Mouse (Mus musculus): ENCODE data around the gene Lrsam1. TPM values are rescaled to one million over a fixed set of nuclear protein-coding genes. Genes with fewer than 3 reads are reported as not detected.

Gene Lrsam1
- total RNA-seq, 2 experiments from 2014 or later = 9.1 to 9.4 TPM

- intact Hi-C loops (cut with DNase I) = no loop called here
Observed at GRCm38 (mm10) chr2:32876490-32877302, 84.7 kb downstream of the Lrsam1 start.

GRCm38 (mm10) chr2:32875675-32876489 lies 85.5 kb downstream of the Lrsam1 start, which contains the start of gene Fam129b:
Gene Fam129b, plus strand, starts transcription at chr2:32876114.
- intact Hi-C loops (cut with DNase I) = no loop called here
- peak; percentile 79 to 85 for DNase-seq

More at GRCm38 (mm10) chr2:32876490-32877302, 84.7 kb downstream of the Lrsam1 start:
- peak in 1 of 2 experiments; percentile 24 for DNase-seq

Other genes with a start within 250 kb of the Lrsam1 start
- 10 to 100 TPM; 18.1 to 21.0 TPM for gene Cdk9, start 248.5 kb downstream of the Lrsam1 start, total RNA-seq (2021)
- 1 to 10 TPM; 6.4 to 7.0 TPM for gene Sh2d3c, start 240.6 kb downstream of the Lrsam1 start, total RNA-seq (2021)
- gene 6330409D20Rik, start 220.6 kb downstream of the Lrsam1 start, total RNA-seq (2021) = not detected
- 1 to 10 TPM; 3.9 to 5.1 TPM for gene Tor2a, start 204.4 kb downstream of the Lrsam1 start, total RNA-seq (2021)
- gene Ttc16, start 186.0 kb downstream of the Lrsam1 start, total RNA-seq (2021) = not detected
- 1 to 10 TPM; 2.0 to 2.1 TPM for gene Ptrh1, start 185.8 kb downstream of the Lrsam1 start, total RNA-seq (2021)
- not detected for gene Cfap157, start 177.2 kb downstream of the Lrsam1 start, total RNA-seq (2021)
- gene Stxbp1, start 114.4 kb downstream of the Lrsam1 start, total RNA-seq (2021) = 1 to 10 TPM; 2.2 to 3.6 TPM
- 1 to 10 TPM; 5.5 to 7.7 TPM for gene Fam129b, start 85.5 kb downstream of the Lrsam1 start, total RNA-seq (2021)
- gene Rpl12, start 55 bp downstream of the Lrsam1 start, total RNA-seq (2021) = 10 to 100 TPM; 45.3 to 75.3 TPM
- 1 to 10 TPM; 9.1 to 10.0 TPM for gene Slc2a8, start 20.5 kb upstream of the Lrsam1 start, total RNA-seq (2021)
- under 1 TPM; 0.64 to 0.69 TPM for gene Garnl3, start 170.0 kb upstream of the Lrsam1 start, total RNA-seq (2021)

Measured in gastrocnemius, postnatal 36 days (tissue).